Mouse (Mus musculus): ENCODE results near the gene Lsm4. TPM values are rescaled to one million over a fixed set of nuclear protein-coding genes. Genes with fewer than 3 reads are reported as not detected.

Gene Lsm4
- polyA plus RNA-seq, 1 experiment from 2014 or later = 271 TPM

DNA sequence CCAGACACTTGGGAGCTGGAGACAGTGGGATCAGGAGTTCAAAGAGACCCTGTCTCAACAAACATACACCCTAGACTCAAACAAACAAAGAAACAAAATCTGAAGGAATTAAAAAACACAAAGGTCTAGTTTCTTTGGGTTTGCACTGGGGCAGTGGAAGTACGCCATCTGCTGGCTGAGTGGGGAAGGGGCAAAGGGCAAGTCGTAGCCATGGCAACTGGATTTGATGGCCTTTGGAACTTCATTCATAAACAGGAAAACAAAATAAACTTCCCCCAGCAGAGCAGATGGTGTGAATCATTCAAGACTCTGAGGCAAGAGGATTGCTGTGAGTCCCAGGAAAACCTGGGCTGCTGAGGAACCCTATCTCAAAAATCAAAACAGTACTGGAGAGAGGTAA is 19.8 kb upstream of the Lsm4 start:
- ATAC-seq (ENCODE audit: insufficient read depth, low FRiP score, low read depth) = no peak
- Histone ChIP-seq H3K4me3 (replicated peaks) (no peak overlapping the region), H3K9ac (no peak overlapping the region), H3K4me1 (peaks cover 24% of the 10 kb centered on the region), H3K27ac (no peak overlapping the region), H3K4me2 (no peak overlapping the region), H3K27me3 (replicated peaks) (no peaks in the 10 kb centered on the region), H3K36me3 (peaks cover 13% of the 10 kb centered on the region), H3K9me3 (no peaks in the 10 kb centered on the region)
- 60% methylated on average over 2 of the region's 2 CpGs for WGBS

DNA sequence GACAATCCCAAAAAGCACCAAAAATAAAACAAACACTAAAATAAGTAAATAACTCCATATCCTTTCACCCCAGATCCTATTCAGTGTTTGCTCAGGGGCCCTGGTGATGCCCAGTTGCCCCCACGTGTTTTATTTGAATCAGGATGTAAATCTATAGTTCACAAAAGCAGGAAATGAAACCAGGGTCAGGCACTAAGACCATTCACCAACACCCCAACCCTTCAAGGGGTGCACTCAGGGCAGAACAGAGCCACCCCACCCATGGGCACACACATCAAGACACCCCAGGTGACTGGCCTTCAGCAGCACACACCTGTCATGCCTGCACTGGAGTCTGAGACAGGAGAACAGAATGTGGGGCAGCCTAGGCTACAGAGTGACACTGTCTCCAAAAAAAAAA is 18.9 kb upstream of the Lsm4 start:
- H3K4me1 ChIP-seq = peaks cover 25% of the 10 kb centered on the region
- WGBS = 64% methylated on average over 1 of the region's 1 CpGs
- H3K4me3 ChIP-seq (replicated peaks) = no peak overlapping the region
- H3K27me3 ChIP-seq (replicated peaks) = no peaks in the 10 kb centered on the region
- no peak for ATAC-seq (ENCODE audit: insufficient read depth, low FRiP score, low read depth)
- H3K4me2 ChIP-seq = no peak overlapping the region
- H3K9me3 ChIP-seq = no peaks in the 10 kb centered on the region
- no peak overlapping the region for H3K9ac ChIP-seq
- H3K27ac ChIP-seq = no peak overlapping the region
- peaks cover 13% of the 10 kb centered on the region for H3K36me3 ChIP-seq

DNA sequence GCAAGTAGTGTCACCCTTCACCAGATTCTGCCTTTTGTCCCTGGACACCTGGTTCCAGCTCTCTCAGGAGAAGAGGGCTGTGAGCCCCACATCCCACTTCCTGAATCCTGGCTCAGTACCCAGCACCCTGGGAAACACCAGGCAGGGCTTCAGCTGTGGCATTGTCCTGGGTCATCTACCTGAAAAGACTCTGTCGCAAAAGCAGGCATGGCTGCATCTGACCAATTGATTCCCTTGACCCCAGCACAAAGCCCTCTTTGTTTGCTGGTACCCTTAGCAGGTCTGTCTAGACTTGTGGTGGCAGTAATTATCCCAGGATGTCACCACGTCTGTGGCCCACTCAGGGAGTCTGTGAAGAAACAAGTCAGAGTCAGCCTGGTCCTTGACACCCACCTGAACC is 17.6 kb upstream of the Lsm4 start:
- Histone ChIP-seq H3K36me3 (peaks cover 13% of the 10 kb centered on the region), H3K27ac (no peak overlapping the region; the same call in 1 of the 2 replicates), H3K9me3 (no peaks in the 10 kb centered on the region), H3K4me3 (replicated peaks) (no peak overlapping the region), H3K9ac (no peak overlapping the region), H3K4me1 (peaks cover 21% of the 10 kb centered on the region), H3K4me2 (no peak overlapping the region), H3K27me3 (replicated peaks) (no peaks in the 10 kb centered on the region)
- ATAC-seq (ENCODE audit: insufficient read depth, low FRiP score, low read depth) = no peak
- 76% methylated on average over 2 of the region's 2 CpGs for WGBS

- 64% methylated on average over 13 of the region's 13 CpGs for WGBS
- H3K36me3 ChIP-seq = peaks cover 13% of the 10 kb centered on the region
- no peak overlapping the region for H3K9ac ChIP-seq
Measured at GRCm38 (mm10) chr8:70656193-70656790, 16.8 kb upstream of the Lsm4 start.

DNA sequence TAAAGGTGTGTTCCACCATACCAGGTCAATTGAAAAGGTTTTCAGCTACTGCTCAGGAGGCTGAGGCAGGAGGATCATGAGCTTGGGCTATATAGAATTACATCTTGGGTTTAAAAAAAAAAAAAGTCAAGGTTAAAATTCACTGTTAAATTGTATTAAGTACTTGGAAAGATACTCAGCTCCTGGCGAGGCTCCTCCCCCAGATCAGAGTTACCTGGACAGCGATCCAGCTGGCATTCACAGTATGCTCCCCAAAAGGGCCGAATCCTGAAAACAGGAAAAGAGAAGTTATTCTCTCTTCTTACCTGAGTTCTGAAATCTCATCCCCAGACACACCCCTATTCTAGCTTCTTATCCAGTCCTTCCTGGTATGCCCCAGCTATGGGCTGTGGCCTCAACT is 15.8 kb upstream of the Lsm4 start:
- H3K4me2 ChIP-seq = no peak overlapping the region
- WGBS = 90% methylated on average over 3 of the region's 3 CpGs

More at GRCm38 (mm10) chr8:70656193-70656790, 16.8 kb upstream of the Lsm4 start:
- no peaks in the 10 kb centered on the region for H3K9me3 ChIP-seq
- no peaks in the 10 kb centered on the region for H3K27me3 ChIP-seq (replicated peaks)
- peaks cover 23% of the 10 kb centered on the region for H3K4me1 ChIP-seq
- no peak overlapping the region; the same call in 1 of the 2 replicates for H3K27ac ChIP-seq
- no peak overlapping the region for H3K4me3 ChIP-seq (replicated peaks)
- no peak for ATAC-seq (ENCODE audit: insufficient read depth, low FRiP score, low read depth)
- H3K4me2 ChIP-seq = no peak overlapping the region

GRCm38 (mm10) chr8:70657739-70658138 is 15.3 kb upstream of the Lsm4 start:
- Histone ChIP-seq H3K4me1 (peaks cover 23% of the 10 kb centered on the region), H3K9ac (peak overlapping the region; percentile 24), H3K27ac (0 out of 2 replicates have a peak overlapping the region, but pooled peaks have one; percentile 1), H3K4me2 (peak overlapping the region; percentile 88), H3K36me3 (peaks cover 6% of the 10 kb centered on the region; the same call in 1 of the 2 replicates), H3K4me3 (replicated peaks) (0 out of 2 replicates have a peak overlapping the region, but pooled peaks have one; percentile 85), H3K27me3 (replicated peaks) (no peaks in the 10 kb centered on the region), H3K9me3 (no peaks in the 10 kb centered on the region)
- 80% methylated on average over 2 of the region's 2 CpGs for WGBS
- no peak for ATAC-seq (ENCODE audit: insufficient read depth, low FRiP score, low read depth)

More for the DNA sequence above, 15.8 kb upstream of the Lsm4 start:
- peaks cover 7% of the 10 kb centered on the region for H3K36me3 ChIP-seq
- ATAC-seq (ENCODE audit: insufficient read depth, low FRiP score, low read depth) = no peak
- H3K27ac ChIP-seq = no peak overlapping the region
- H3K27me3 ChIP-seq (replicated peaks) = no peaks in the 10 kb centered on the region
- no peak overlapping the region for H3K4me3 ChIP-seq (replicated peaks)
- peaks cover 23% of the 10 kb centered on the region for H3K4me1 ChIP-seq
- H3K9ac ChIP-seq = no peak overlapping the region
- no peaks in the 10 kb centered on the region for H3K9me3 ChIP-seq

DNA sequence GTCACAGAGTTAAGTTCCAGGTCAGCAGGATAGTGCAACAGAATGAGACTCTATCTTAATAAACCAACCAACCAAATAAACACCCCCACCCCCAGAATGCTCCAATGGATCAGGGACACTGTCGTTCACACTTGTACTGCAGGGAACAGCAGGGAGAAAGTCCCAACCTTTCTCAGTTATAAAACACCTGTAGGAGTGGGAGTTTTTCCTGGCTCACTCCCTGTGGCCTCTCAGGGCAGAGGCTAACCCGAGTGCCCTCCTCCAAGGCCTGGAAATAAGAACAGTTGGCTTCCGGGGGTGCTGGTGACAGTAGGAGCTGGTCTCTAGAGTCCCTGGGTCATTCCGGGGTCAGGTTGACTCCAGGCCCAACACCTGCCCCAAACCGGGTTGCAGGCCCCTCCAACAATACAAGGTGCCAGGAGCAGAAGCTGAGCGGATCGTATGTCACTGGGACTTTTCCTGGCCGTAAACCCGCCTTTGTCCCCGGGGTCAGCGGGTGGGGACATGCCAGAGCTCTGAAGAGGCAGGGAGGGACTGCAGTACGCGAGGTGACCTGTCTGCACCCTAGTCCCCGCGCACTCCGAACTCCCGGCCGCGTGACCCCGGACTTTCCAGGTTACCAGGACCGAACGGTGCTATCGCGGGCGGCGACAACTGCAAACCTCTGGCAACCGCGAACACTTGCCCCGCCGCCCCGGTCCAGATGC is 14.0 kb upstream of the Lsm4 start:
- ATAC-seq (ENCODE audit: insufficient read depth, low FRiP score, low read depth) = peak; percentile 21; the same call in 1 of the 2 replicates
- Histone ChIP-seq H3K4me2 (peak overlapping the region; percentile 88), H3K27me3 (replicated peaks) (no peaks in the 10 kb centered on the region), H3K4me3 (replicated peaks) (peak overlapping the region; percentile 85), H3K27ac (peak overlapping the region; percentile 90), H3K36me3 (peaks cover 6% of the 10 kb centered on the region; the same call in 1 of the 2 replicates), H3K9ac (peak overlapping the region; percentile 81), H3K4me1 (peaks cover 23% of the 10 kb centered on the region), H3K9me3 (no peaks in the 10 kb centered on the region)
- WGBS = under 1% methylated on average over 31 of the region's 31 CpGs

DNA sequence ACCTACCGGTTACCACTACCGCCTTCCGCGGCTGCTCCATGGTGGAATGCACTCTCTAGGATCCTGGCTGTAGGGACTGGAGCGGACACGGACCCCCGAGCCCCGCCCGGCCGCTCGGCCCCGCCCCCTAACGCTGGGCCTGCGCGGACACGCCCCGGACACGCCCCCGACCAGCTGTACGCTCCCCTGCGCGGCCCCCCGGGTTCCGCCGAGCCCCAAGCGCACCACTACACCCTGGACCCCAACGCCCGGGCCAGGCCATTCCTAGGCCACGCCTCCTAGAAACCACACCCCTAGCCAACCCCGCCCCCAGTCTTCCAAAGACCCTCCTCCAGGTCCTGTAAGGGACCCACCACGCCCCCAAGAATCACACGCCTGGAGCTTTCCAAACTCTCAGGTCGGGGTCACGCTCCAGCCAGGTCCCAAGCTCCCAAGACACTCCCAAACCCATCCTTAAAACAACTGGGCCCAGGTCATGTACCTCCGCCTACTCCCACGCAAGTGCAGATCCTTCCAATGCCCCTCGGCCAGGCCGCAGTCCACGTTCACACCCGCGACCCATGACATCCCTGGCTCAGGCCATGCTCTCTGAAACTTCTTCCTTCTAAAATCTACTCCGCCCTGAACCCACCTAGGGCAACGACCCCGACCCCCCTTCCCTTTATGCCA is 13.3 kb upstream of the Lsm4 start:
- WGBS = under 1% methylated on average over 42 of the region's 44 CpGs
- Histone ChIP-seq H3K27ac (peak overlapping the region; percentile 90), H3K36me3 (peaks cover 4% of the 10 kb centered on the region; the same call in 1 of the 2 replicates), H3K4me2 (peak overlapping the region; percentile 88), H3K4me1 (peaks cover 23% of the 10 kb centered on the region), H3K4me3 (replicated peaks) (peak overlapping the region; percentile 85), H3K27me3 (replicated peaks) (no peaks in the 10 kb centered on the region), H3K9me3 (no peaks in the 10 kb centered on the region), H3K9ac (peak overlapping the region; percentile 81)
- ATAC-seq (ENCODE audit: insufficient read depth, low FRiP score, low read depth) = peak; percentile 96

DNA sequence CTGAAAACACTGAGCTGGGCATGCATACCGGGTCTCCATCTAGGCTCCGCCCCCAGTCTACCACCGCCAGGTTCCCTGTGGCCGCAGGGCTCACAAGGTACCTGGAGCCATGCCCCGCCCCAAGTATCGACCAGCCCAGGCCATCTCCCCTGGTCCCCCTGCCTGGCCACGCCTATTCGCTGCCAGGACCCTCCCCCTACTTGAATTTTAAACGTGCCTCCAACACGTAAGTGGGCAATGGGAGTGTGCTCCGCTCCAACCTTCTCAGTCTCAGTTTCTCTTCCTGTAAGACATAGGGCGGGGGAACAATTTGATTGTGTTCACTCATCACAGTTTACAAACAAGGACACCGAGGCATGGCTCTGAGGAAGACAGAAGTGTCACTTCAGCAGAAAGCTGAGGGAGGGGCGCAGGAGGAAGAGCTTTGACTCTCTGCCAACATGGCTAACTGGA is 12.7 kb upstream of the Lsm4 start, which contains the start of gene Pgpep1:
Pgpep1 (minus strand) TSS at position 116 of the 453 bp plus-strand sequence.
- Histone ChIP-seq H3K27me3 (replicated peaks) (no peaks in the 10 kb centered on the region), H3K4me1 (peaks cover 23% of the 10 kb centered on the region), H3K4me3 (replicated peaks) (peak within 1 kb of the TSS; percentile 85), H3K27ac (peak within 1 kb of the TSS; percentile 90), H3K9ac (peak within 1 kb of the TSS; percentile 81), H3K36me3 (peaks cover 3% of the 10 kb centered on the region; the same call in 1 of the 2 replicates), H3K4me2 (peak within 1 kb of the TSS; percentile 88), H3K9me3 (no peaks in the 10 kb centered on the region)
- ATAC-seq (ENCODE audit: insufficient read depth, low FRiP score, low read depth) = peak; percentile 65
- WGBS = 1% methylated on average over 14 of the region's 14 CpGs

- Histone ChIP-seq H3K4me3 (replicated peaks) (no peak overlapping the region), H3K27ac (no peak overlapping the region), H3K4me1 (peaks cover 11% of the 10 kb centered on the region), H3K4me2 (no peak overlapping the region), H3K36me3 (no peaks in the 10 kb centered on the region), H3K9me3 (no peaks in the 10 kb centered on the region), H3K27me3 (replicated peaks) (no peaks in the 10 kb centered on the region), H3K9ac (no peak overlapping the region)
- ATAC-seq (ENCODE audit: insufficient read depth, low FRiP score, low read depth) = no peak
- 44% methylated on average over 4 of the region's 4 CpGs for WGBS
Measured at GRCm38 (mm10) chr8:70663691-70664090, 9.4 kb upstream of the Lsm4 start.

DNA sequence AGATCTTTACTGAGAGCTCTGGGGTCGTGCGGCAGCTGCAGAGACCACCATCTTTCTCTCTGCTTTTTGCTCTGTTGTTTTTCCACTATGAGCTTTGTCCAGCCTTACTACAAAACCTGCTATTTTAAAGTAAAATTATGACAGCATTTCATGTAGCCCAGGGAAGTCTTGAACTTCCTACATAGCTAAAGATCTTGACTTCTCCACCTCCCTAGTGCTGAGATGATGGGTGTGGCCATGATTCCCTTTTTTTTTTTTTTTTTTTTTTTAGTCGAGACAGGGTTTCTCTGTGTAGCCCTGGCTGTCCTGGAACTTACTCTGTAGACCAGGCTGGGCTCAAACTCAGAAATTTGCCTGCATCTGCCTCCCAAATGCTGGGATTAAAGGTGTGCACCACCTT is 8.4 kb upstream of the Lsm4 start:
- no peak for ATAC-seq (ENCODE audit: insufficient read depth, low FRiP score, low read depth)
- WGBS = 67% methylated on average over 3 of the region's 3 CpGs
- Histone ChIP-seq H3K4me1 (peaks cover 7% of the 10 kb centered on the region), H3K27me3 (replicated peaks) (no peaks in the 10 kb centered on the region), H3K4me2 (no peak overlapping the region), H3K9me3 (no peaks in the 10 kb centered on the region), H3K36me3 (no peaks in the 10 kb centered on the region), H3K27ac (no peak overlapping the region), H3K4me3 (replicated peaks) (no peak overlapping the region), H3K9ac (no peak overlapping the region)

GRCm38 (mm10) chr8:70665599-70665998 is 7.4 kb upstream of the Lsm4 start:
- Histone ChIP-seq H3K4me1 (peaks cover under 1% of the 10 kb centered on the region), H3K9me3 (no peaks in the 10 kb centered on the region), H3K27ac (no peak overlapping the region), H3K4me2 (no peak overlapping the region), H3K9ac (no peak overlapping the region), H3K36me3 (no peaks in the 10 kb centered on the region), H3K4me3 (replicated peaks) (no peak overlapping the region), H3K27me3 (replicated peaks) (no peaks in the 10 kb centered on the region)
- no peak for ATAC-seq (ENCODE audit: insufficient read depth, low FRiP score, low read depth)
- 63% methylated on average over 2 of the region's 2 CpGs for WGBS

Measured in stomach, embryonic 15.5 days (tissue).